Mouse (Mus musculus) cerebellum, postnatal 10 days (tissue): Measurements from ENCODE around the gene Cldn19.
A peak's percentile ranks its signal among the peaks of the same experiment; 100 is the strongest.

Source experiments
- DNase-seq, 2 experiments: peaks; one replicate each; pipeline ENCODE4 v3.0.0; 2021; ENCODE audit warnings: mixed read lengths in 2 of 2

The Cldn19 gene

GRCm38 (mm10) chr4:119255351-119255750, at the start of gene Cldn19:
Cldn19 (plus strand) TSS chr4:119255414.
- DNase-seq: peak; percentile 48 to 59

GRCm38 (mm10) chr4:119216667-119217066, 38.5 kb upstream of the Cldn19 start:
- DNase-seq: no peak

GRCm38 (mm10) chr4:119218169-119218568, 37.0 kb upstream of the Cldn19 start, which contains the start of gene Tmem269:
Tmem269 (minus strand) TSS chr4:119218217.
- no peak for DNase-seq

- peak; percentile 39 to 49 for DNase-seq
These were observed 31.5 kb upstream of the Cldn19 start for GRCm38 (mm10) chr4:119223696-119224095.

- no peak for DNase-seq
These were observed 30.7 kb upstream of the Cldn19 start for GRCm38 (mm10) chr4:119224534-119224933.

GRCm38 (mm10) chr4:119225719-119226118, 29.5 kb upstream of the Cldn19 start:
- DNase-seq: no peak

GRCm38 (mm10) chr4:119226751-119227150, 28.5 kb upstream of the Cldn19 start:
- DNase-seq: no peak

GRCm38 (mm10) chr4:119232410-119233255, 22.6 kb upstream of the Cldn19 start, which contains the start of the genes AU022252 and P3h1:
AU022252 (minus strand) TSS chr4:119232712.
P3h1 (plus strand) TSS chr4:119232915.
- peak; percentile 99 for DNase-seq

GRCm38 (mm10) chr4:119233256-119233901, 21.8 kb upstream of the Cldn19 start:
- peak; percentile 62 to 66 for DNase-seq

GRCm38 (mm10) chr4:119234348-119234747, 20.9 kb upstream of the Cldn19 start:
- DNase-seq: no peak

- no peak for DNase-seq
These were observed 16.6 kb upstream of the Cldn19 start for GRCm38 (mm10) chr4:119238661-119239060.

GRCm38 (mm10) chr4:119239181-119239682, 16.0 kb upstream of the Cldn19 start:
- peak; percentile 50 to 73 for DNase-seq

- DNase-seq: peak; percentile 68 to 71
These were observed 13.6 kb upstream of the Cldn19 start for GRCm38 (mm10) chr4:119241664-119242063.

- DNase-seq: no peak
These were observed 12.6 kb upstream of the Cldn19 start for GRCm38 (mm10) chr4:119242571-119242970.

- no peak for DNase-seq
These were observed 10.6 kb upstream of the Cldn19 start for GRCm38 (mm10) chr4:119244468-119245240.

GRCm38 (mm10) chr4:119245556-119245955, 9.7 kb upstream of the Cldn19 start:
- DNase-seq: peak; percentile 68 to 69

GRCm38 (mm10) chr4:119245961-119246360, 9.3 kb upstream of the Cldn19 start:
- no peak for DNase-seq

GRCm38 (mm10) chr4:119246688-119247225, 8.5 kb upstream of the Cldn19 start:
- no peak for DNase-seq

GRCm38 (mm10) chr4:119247462-119248235, 7.6 kb upstream of the Cldn19 start:
- peak; percentile 65 to 75 for DNase-seq

- peak; percentile 60 to 69 for DNase-seq
These were observed 6.7 kb upstream of the Cldn19 start for GRCm38 (mm10) chr4:119248407-119248965.
